Mouse (Mus musculus) spleen, adult 2 months (tissue): ENCODE data around the gene Myo9a. TPM values are rescaled to one million over a fixed set of nuclear protein-coding genes. Genes with fewer than 3 reads are reported as not detected.
A peak's percentile ranks its signal among the peaks of the same experiment; 100 is the strongest.

ENCODE experiments used
- DNase-seq, 2 experiments: peaks; one replicate each; pipeline versions ENCODE4 v3.0.0 to v3.0.0-alpha.2; 2012 to 2021; ENCODE audit warnings: low spot score in 2 of 2, low read depth in 1 of 2
- H3K27ac ChIP-seq: fragments of 200-500 bp; 2 replicates; pipeline ENCODE4 v1.5.1; 2012; ENCODE audit warnings: low read length, inconsistent platforms; ENCODE audit not compliant: insufficient read depth
- H3K27me3 ChIP-seq: fragments of 200-500 bp; 2 replicates; pipeline ENCODE4 v1.6.1; 2012; ENCODE audit warnings: mild to moderate bottlenecking, moderate library complexity, low read length, inconsistent platforms; ENCODE audit not compliant: control insufficient read depth, insufficient read depth
- H3K36me3 ChIP-seq: fragments of 200-500 bp; 2 replicates; pipeline ENCODE4 v1.6.1; 2012; ENCODE audit warnings: mild to moderate bottlenecking, low read length, inconsistent platforms; ENCODE audit not compliant: control insufficient read depth, insufficient read depth
- H3K4me1 ChIP-seq: fragments of 200-500 bp; 2 replicates; pipeline ENCODE4 v1.6.1; 2011; ENCODE audit warnings: inconsistent platforms; ENCODE audit not compliant: control insufficient read depth, insufficient read depth, insufficient read length
- H3K4me3 ChIP-seq: fragments of 200-500 bp; 2 replicates; pipeline ENCODE4 v1.5.1; 2011; ENCODE audit warnings: mild to moderate bottlenecking, inconsistent platforms; ENCODE audit not compliant: insufficient read depth, insufficient read length; ENCODE audit errors: extremely low read depth
- CTCF ChIP-seq: fragments of 200-500 bp; IDR thresholded peaks from 2 replicates; pipeline ENCODE4 v1.5.1; 2011; ENCODE audit warnings: mild to moderate bottlenecking, inconsistent platforms; ENCODE audit not compliant: insufficient read depth, insufficient read length, insufficient replicate concordance; ENCODE audit errors: extremely low read depth
- POLR2A ChIP-seq: fragments of 200-500 bp; IDR thresholded peaks from 2 replicates; pipeline ENCODE4 v1.6.1; 2011; ENCODE audit warnings: low read depth, low read length, inconsistent platforms
- WGBS: fragments of 180-500 bp; shearing (Covaris S2); methylation state at CpG from one replicate; pipeline ENCODE4 v1.1.7; 2018; 5-methylcytosine and 5-hydroxymethylcytosine counted together
- polyA plus RNA-seq: library from polyadenylated mRNA; depleted of rRNA; stranded (reverse); fragments of >200 nt; gene quantifications from 2 replicates; pipeline ENCODE4 v1.2.3, GENCODE M21; 2012

Myo9a gene
- polyA plus RNA-seq, 1 experiment = 2.6 TPM

DNA sequence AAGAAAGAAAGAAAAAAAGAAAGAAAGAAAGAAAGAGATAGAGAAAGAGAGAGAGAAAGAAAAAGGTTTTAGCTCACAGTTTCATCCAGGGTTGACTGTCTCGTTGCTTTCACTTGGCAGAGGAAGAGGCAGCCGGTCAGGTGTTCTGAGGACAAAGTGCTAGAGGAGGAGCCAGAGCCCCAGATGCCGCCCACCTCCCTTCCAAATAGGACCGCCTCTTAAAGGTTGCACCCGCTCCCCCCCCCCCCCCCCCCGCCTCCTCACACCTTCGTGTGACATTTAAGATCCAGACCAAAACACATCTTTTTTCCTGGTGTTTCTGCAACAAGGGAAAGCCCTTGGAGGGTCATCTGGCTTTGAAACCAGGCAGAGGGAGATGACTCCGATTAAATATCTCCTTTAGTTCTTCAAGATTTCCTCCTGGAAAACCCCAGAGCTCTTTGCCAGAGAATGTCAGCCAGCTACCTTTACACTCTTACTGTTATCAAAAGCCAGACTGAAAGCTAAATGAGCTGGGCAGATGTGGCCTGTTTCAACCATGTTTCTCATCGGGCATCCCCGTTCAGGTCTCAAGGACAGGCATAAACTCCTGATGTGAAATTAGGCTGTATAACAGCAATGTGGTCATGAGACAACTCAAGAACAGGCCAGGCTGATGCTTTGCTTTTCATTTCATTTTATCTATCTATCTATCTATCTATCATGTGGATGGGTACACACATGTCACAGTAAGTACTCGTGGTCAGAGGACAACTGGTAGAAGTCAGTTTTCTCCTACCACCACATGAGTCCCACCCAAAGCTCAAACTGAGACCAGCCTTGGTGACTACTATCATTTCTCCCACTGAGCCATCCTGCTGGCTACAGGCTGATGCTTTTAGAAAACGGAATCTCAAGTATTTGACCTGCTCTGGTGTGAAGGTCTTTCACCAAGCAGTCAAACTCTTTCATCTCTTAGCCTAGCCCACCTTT is 190.5 kb downstream of the Myo9a start:
- Histone ChIP-seq H3K4me3 (no peak overlapping the region), H3K36me3 (no peaks in the 10 kb centered on the region), H3K27ac (peak overlapping the region; percentile 51), H3K4me1 (peaks cover 2% of the 10 kb centered on the region; the same call in 1 of the 2 replicates), H3K27me3 (no peaks in the 10 kb centered on the region)
- TF ChIP-seq POLR2A = no peak
- no peak for TF ChIP-seq CTCF
- 58% methylated on average over 12 of the region's 12 CpGs for WGBS
- no peak for DNase-seq

DNA sequence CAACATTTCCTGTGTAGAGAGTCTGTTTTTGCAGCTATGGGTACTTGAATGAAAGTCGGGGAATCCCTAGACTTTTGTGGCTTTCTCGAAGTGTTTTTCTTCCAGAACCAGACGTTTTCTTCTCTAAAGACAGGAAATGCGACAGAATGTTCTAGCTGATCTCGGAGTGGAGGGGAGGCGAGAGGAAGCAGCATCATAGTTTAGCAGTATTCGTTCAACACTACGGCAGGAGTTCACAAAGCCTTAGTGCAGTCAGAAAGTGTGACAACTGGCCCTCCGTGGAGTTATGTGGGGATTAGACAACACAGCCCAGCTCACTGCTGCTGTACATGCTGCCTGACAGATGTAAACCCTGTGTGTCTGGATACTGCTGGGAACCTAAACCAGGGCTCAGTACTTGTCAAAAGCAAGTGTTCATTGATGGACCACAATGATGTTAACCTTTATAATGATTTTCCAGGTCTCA is 191.2 kb downstream of the Myo9a start:
- Histone ChIP-seq H3K4me1 (peaks cover 2% of the 10 kb centered on the region; the same call in 1 of the 2 replicates), H3K27ac (peak overlapping the region; percentile 83), H3K27me3 (no peaks in the 10 kb centered on the region), H3K36me3 (no peaks in the 10 kb centered on the region), H3K4me3 (no peak overlapping the region)
- no peak for TF ChIP-seq CTCF
- TF ChIP-seq POLR2A = no peak; the same call in 1 of the 2 replicates
- DNase-seq = peak in 1 of 2 experiments; percentile 65
- 3% methylated on average over 9 of the region's 9 CpGs for WGBS

DNA sequence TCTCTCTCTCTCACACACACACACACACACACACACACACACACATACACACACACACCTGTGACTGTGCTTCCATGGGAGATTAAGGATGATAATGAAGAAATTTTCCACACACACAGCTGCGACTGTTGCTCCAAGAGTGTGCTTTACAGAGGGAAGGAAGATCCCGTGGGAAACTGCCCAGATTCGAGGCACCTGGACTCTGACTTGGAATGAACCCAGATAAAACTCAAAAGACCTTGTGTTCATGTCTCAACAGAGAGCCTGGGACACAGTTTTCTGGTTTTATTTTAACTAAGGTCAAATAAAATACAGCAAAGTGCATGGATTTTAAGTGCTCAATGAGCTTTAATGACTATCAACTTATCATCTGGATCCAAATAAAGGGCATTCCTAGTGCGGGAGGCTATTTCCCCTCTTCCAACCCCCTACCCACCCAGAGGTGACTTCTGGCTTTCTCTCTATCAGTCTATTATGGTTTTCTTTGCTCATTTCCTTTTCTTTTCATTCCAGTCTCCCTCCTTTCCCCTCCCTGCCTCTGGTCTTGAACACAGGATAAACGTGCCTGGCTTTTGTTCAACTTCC is 191.9 kb downstream of the Myo9a start:
- Histone ChIP-seq H3K27ac (no peak overlapping the region), H3K27me3 (no peaks in the 10 kb centered on the region), H3K4me3 (no peak overlapping the region), H3K4me1 (peaks cover 2% of the 10 kb centered on the region; the same call in 1 of the 2 replicates), H3K36me3 (no peaks in the 10 kb centered on the region)
- WGBS = 72% methylated on average over 5 of the region's 5 CpGs
- no peak for TF ChIP-seq POLR2A
- TF ChIP-seq CTCF = no peak
- no peak for DNase-seq

DNA sequence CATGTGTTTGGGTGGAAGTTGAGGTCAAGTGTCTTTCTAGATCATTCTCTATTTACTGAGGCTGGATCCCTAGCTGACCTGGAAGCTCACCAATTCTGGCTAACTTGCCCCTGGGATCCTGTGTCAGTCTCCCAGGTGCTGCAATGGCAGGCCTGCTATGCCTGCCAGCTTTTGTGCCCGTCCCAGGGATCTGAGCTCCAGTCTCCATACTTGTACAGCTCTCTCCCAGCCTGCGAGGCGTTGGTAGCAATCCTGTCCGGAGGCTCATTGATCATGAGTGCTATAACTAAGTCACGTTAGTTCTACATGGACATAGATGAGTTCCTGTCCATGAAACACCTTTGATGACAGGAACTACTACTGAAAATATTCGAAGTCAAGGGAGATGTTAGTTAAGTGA is 193.1 kb downstream of the Myo9a start:
- Histone ChIP-seq H3K4me1 (peaks cover 2% of the 10 kb centered on the region; the same call in 1 of the 2 replicates), H3K36me3 (no peaks in the 10 kb centered on the region), H3K27ac (no peak overlapping the region), H3K4me3 (no peak overlapping the region), H3K27me3 (no peaks in the 10 kb centered on the region)
- WGBS = 85% methylated on average over 6 of the region's 6 CpGs
- TF ChIP-seq CTCF = no peak
- TF ChIP-seq POLR2A = no peak
- no peak for DNase-seq

DNA sequence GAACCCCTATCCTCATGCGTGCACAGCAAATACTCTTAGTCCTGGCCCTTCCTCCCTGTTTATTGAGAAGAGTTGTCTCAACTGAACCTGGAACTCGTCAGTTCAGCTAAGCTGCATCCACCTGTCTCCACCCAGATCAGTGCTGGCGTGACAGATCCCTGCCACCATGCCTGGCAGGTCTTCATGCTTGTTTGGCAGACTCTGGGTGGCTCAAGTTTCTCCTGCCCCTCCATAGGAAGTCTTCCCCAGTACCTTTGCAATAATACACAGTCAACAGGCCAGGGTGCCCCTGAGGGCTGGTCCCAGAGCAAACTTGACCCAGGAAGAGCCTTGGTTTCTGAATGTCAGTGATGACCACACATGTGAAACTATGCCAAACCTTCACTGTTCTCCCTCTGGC is 194.5 kb downstream of the Myo9a start:
- H3K4me1 ChIP-seq = peaks cover 2% of the 10 kb centered on the region; the same call in 1 of the 2 replicates
- no peak overlapping the region for H3K4me3 ChIP-seq
- 89% methylated on average over 3 of the region's 3 CpGs for WGBS
- no peaks in the 10 kb centered on the region for H3K36me3 ChIP-seq
- TF ChIP-seq POLR2A = no peak
- TF ChIP-seq CTCF = no peak
- H3K27ac ChIP-seq = no peak overlapping the region
- H3K27me3 ChIP-seq = no peaks in the 10 kb centered on the region
- no peak for DNase-seq

DNA sequence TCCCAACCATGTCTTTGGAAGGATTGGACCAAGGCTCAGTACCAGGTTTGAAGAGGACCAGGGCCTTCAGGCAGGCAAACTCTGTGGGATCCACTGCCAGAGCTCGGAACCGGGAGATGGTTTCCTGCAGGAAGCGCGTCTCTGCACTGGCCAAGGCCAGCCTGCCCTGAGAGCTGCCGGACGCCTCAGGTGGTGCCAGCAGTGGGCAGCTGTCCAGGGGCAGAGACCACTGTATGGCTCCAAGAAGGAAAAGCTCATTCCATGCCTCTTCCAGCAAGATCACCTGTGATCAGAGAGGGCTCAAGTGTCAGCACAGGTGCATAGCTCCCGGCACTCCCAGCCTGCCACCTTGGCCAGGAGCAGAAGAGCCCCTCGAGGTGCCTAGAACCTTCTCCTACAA is 196.6 kb downstream of the Myo9a start:
- Histone ChIP-seq H3K27ac (no peak overlapping the region), H3K36me3 (no peaks in the 10 kb centered on the region), H3K4me1 (no peaks in the 10 kb centered on the region; the same call in 1 of the 2 replicates), H3K27me3 (no peaks in the 10 kb centered on the region), H3K4me3 (no peak overlapping the region)
- 89% methylated on average over 8 of the region's 8 CpGs for WGBS
- DNase-seq = no peak
- TF ChIP-seq CTCF = no peak
- no peak for TF ChIP-seq POLR2A

DNA sequence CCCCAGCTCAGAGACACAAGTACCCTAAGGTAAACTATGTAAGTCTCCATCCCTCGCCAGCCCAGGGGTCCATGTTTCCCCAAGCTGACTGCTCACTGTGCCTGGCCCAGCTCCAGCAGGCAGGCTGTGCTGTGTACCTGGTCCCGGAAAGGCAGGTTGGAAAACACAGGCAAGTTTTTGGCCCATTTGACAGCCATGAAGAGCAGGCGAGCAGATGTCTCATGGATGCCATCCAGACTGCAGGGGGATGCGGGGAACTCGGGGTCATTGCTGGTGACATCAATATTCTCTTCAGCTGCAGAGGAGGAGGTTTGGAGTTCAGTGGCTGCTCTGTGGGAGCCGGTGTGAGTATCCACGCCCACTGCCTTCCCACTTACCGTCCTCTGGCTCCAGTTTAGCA is 197.5 kb downstream of the Myo9a start:
- Histone ChIP-seq H3K27me3 (no peaks in the 10 kb centered on the region), H3K4me1 (no peaks in the 10 kb centered on the region; the same call in 1 of the 2 replicates), H3K4me3 (no peak overlapping the region), H3K27ac (no peak overlapping the region), H3K36me3 (no peaks in the 10 kb centered on the region)
- DNase-seq = no peak
- WGBS = 87% methylated on average over 8 of the region's 8 CpGs
- TF ChIP-seq POLR2A (no peak), CTCF (no peak)
